Mouse (Mus musculus) MEL (cell line): ENCODE measurements around the gene Lrrc23.

Source experiments
- CHD1 ChIP-seq: IDR thresholded peaks from 2 replicates; pipeline ENCODE4 v1.6.1; 2012; ENCODE audit warnings: low read depth, mild to moderate bottlenecking, inconsistent platforms, low read length, improper control_type of control experiment
- CTCF ChIP-seq, 3 experiments: IDR thresholded peaks in 2 of 3; conservative IDR thresholded peaks in 1 of 3; 2 replicates each; pipeline ENCODE4 v1.5.1; 2011 to 2012; ENCODE audit warnings: low read length in 3 of 3, low read depth in 2 of 3, mild to moderate bottlenecking in 2 of 3, improper control_type of control experiment in 1 of 3, inconsistent platforms in 1 of 3, mixed read lengths in 1 of 3, moderate library complexity in 1 of 3; ENCODE audit not compliant: control insufficient read depth in 1 of 3, insufficient read depth in 1 of 3, poor library complexity in 1 of 3, severe bottlenecking in 1 of 3
- EP300 ChIP-seq, 2 experiments: IDR thresholded peaks; 2 replicates each; pipeline ENCODE4 v1.6.1; 2011; ENCODE audit warnings: improper control_type of control experiment in 2 of 2, low read length in 2 of 2, low read depth in 1 of 2, mild to moderate bottlenecking in 1 of 2
- HCFC1 ChIP-seq: IDR thresholded peaks from 2 replicates; pipeline ENCODE4 v1.6.1; 2012; ENCODE audit warnings: low read depth, mild to moderate bottlenecking, inconsistent platforms, low read length, improper control_type of control experiment, moderate library complexity
- JUND ChIP-seq: IDR thresholded peaks from 2 replicates; pipeline ENCODE4 v1.6.1; 2011; ENCODE audit warnings: low read depth, mild to moderate bottlenecking, improper control_type of control experiment, low read length
- NELFE ChIP-seq: IDR thresholded peaks from 2 replicates; pipeline ENCODE4 v1.6.1; 2011; ENCODE audit warnings: low read depth, low read length, improper control_type of control experiment
- POLR2A ChIP-seq, 2 experiments: IDR thresholded peaks; 2 replicates each; pipeline ENCODE4 v1.6.1; 2011 to 2012; ENCODE audit warnings: low read length in 2 of 2, mild to moderate bottlenecking in 2 of 2, control low read depth in 1 of 2, improper control_type of control experiment in 1 of 2, low read depth in 1 of 2, moderate library complexity in 1 of 2; ENCODE audit not compliant: control insufficient read depth in 1 of 2, insufficient read depth in 1 of 2, poor library complexity in 1 of 2
- SMC3 ChIP-seq: IDR thresholded peaks from 2 replicates; pipeline ENCODE4 v1.6.1; 2011; ENCODE audit warnings: low read depth, low read length, improper control_type of control experiment
- TBP ChIP-seq: IDR thresholded peaks from 2 replicates; pipeline ENCODE4 v1.8.0; 2011; ENCODE audit warnings: low read depth, low read length, improper control_type of control experiment
- ZC3H11A ChIP-seq: IDR thresholded peaks from 2 replicates; pipeline ENCODE4 v1.6.1; 2012; ENCODE audit warnings: low read depth, mild to moderate bottlenecking, inconsistent platforms, low read length, improper control_type of control experiment
- ZMIZ1 ChIP-seq: IDR thresholded peaks from 2 replicates; pipeline ENCODE4 v1.6.1; 2012; ENCODE audit warnings: low read depth, mild to moderate bottlenecking, inconsistent platforms, low read length, improper control_type of control experiment, moderate library complexity

GRCm38 (mm10) chr6:124817125-124817524 is 37.6 kb upstream of the Lrrc23 start:
- TF ChIP-seq CTCF (IDR thresholded peaks at IDR 0.05 in 2 of 3, conservative IDR thresholded peaks at IDR 0.05 in 1 of 3; ENCODE audit: control insufficient read depth in 1 of 3, insufficient read depth in 1 of 3, low read depth in 2 of 3, low read length in 3 of 3, poor library complexity in 1 of 3, severe bottlenecking in 1 of 3) (no peak), HCFC1 (no peak), CHD1 (no peak), SMC3 (no peak), EP300 (IDR thresholded peaks at IDR 0.05; ENCODE audit: low read depth in 1 of 2, low read length in 2 of 2) (no peak), TBP (no peak), JUND (no peak), ZC3H11A (no peak), NELFE (no peak), POLR2A (IDR thresholded peaks at IDR 0.05; ENCODE audit: control insufficient read depth in 1 of 2, insufficient read depth in 1 of 2, low read depth in 1 of 2, low read length in 2 of 2, poor library complexity in 1 of 2) (no peak), ZMIZ1 (no peak)
